Mouse (Mus musculus): ENCODE data around the gene Sytl1. TPM values are rescaled to one million over a fixed set of nuclear protein-coding genes. Genes with fewer than 3 reads are reported as not detected.

The Sytl1 gene
- polyA plus RNA-seq, 1 experiment from 2014 or later = 0.16 TPM

DNA sequence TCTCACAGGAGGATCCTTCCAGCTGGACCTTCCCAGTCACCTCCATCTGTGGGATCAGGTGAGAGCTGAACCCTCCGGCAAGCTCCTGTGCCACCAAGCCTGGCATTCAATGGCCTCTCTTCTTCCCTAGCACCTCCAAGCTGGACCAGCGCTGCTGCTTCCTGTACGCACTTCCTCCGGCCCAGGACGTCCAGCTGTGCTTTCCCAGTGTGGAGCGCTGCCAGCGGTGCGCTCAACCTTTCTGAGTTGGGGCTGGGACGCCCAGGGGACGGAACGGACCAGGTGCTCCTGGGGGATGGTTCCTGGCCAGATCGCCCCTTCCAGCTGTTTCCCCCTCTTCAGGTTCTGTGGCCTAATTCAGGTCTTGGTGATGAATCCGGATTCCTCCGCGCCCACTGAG, 15.8 kb downstream of the Sytl1 start:
- Histone ChIP-seq H3K9me3 (replicated peaks; ENCODE audit: control insufficient read depth, low read length, poor library complexity, severe bottlenecking) (no peaks in the 10 kb centered on the region), H3K4me3 (ENCODE audit: low read depth, low read length) (no peak overlapping the region), H3K4me2 (ENCODE audit: low read length) (no peak overlapping the region), H3K4me1 (ENCODE audit: control insufficient read depth, insufficient read depth, low read length) (peaks cover 4% of the 10 kb centered on the region; the same call in 1 of the 2 replicates), H3K36me3 (ENCODE audit: control insufficient read depth, insufficient read depth, low read length) (no peaks in the 10 kb centered on the region), H3K27me3 (ENCODE audit: control insufficient read depth, insufficient read depth, low read depth, low read length) (peaks cover 64% of the 10 kb centered on the region), H3K27ac (ENCODE audit: low read length) (no peak overlapping the region), H3K9ac (ENCODE audit: low read depth, low read length) (no peak overlapping the region)
- 18% methylated on average over 15 of the region's 15 CpGs for WGBS
- no peak for ATAC-seq

DNA sequence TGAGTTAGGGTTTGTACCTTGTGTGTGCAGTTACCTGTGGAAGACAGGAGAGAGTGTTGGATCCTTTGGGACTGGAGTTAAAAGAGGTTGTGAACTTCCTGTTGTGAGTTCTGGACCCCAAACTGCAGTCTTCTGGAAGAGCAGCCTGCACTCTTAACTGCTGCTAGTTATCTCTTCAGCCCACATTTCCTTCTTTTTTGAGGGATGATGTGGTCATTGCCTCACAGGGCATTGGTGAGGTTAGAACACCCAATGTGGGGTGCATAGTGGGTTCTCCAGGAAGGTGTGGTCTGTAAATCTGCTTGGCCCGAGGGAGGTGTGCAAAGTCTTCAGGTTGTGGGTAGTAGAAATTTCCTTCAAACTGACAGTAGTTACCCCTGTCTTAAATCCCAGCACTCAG, 18.6 kb downstream of the Sytl1 start:
- H3K27me3 ChIP-seq (ENCODE audit: control insufficient read depth, insufficient read depth, low read depth, low read length) = peaks cover 65% of the 10 kb centered on the region
- 93% methylated on average over 1 of the region's 1 CpGs for WGBS
- no peak for ATAC-seq

DNA sequence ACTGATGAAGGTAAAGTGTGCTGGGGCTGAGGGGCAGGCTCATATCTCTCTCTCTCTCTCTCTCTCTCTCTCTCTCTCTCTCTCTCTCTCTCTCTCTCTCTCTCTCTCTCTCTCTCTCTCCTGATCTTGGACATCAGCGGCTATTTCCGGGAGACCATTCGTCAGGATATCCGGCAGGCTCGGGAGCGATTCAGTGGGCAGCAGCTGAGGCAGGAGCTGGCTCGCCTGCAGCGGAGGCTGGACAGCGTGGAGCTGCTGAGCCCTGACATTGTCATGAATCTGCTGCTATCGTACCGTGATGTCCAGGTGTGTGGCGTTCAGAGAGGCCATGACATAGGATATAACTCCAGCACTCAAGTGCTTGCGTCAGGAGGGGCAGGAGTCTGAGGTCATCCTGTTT, 19.4 kb downstream of the Sytl1 start:
- Histone ChIP-seq H3K4me1 (ENCODE audit: control insufficient read depth, insufficient read depth, low read length) (peaks cover 6% of the 10 kb centered on the region), H3K27me3 (ENCODE audit: control insufficient read depth, insufficient read depth, low read depth, low read length) (peaks cover 63% of the 10 kb centered on the region), H3K9ac (ENCODE audit: low read depth, low read length) (no peak overlapping the region), H3K36me3 (ENCODE audit: control insufficient read depth, insufficient read depth, low read length) (no peaks in the 10 kb centered on the region), H3K27ac (ENCODE audit: low read length) (no peak overlapping the region), H3K4me3 (ENCODE audit: low read depth, low read length) (no peak overlapping the region), H3K9me3 (replicated peaks; ENCODE audit: control insufficient read depth, low read length, poor library complexity, severe bottlenecking) (no peaks in the 10 kb centered on the region), H3K4me2 (ENCODE audit: low read length) (no peak overlapping the region)
- 82% methylated on average over 13 of the region's 13 CpGs for WGBS
- ATAC-seq = no peak

More for the DNA sequence above, 18.6 kb downstream of the Sytl1 start:
- H3K9me3 ChIP-seq (replicated peaks; ENCODE audit: control insufficient read depth, low read length, poor library complexity, severe bottlenecking) = no peaks in the 10 kb centered on the region
- no peak overlapping the region for H3K4me3 ChIP-seq (ENCODE audit: low read depth, low read length)
- H3K27ac ChIP-seq (ENCODE audit: low read length) = no peak overlapping the region
- peaks cover 6% of the 10 kb centered on the region for H3K4me1 ChIP-seq (ENCODE audit: control insufficient read depth, insufficient read depth, low read length)
- no peaks in the 10 kb centered on the region for H3K36me3 ChIP-seq (ENCODE audit: control insufficient read depth, insufficient read depth, low read length)
- H3K9ac ChIP-seq (ENCODE audit: low read depth, low read length) = no peak overlapping the region
- no peak overlapping the region for H3K4me2 ChIP-seq (ENCODE audit: low read length)

DNA sequence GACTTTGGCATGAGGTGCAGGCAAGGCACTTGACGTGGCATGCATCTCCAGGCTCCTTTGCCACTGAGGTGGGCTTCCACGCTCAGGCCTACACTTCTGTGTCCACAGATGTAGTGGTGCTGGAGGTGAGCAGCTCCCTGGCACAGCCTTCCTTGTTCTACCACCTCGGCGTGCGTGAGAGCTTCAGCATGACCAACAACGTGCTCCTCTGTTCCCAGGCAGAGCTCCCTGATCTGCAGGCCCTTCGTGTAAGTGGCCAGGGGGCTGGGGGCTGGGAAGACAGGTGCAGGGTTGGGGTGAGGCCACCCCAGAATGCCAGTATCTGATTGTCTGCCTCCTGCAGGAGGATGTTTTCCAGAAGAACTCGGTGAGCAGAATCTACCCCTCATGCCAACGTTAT, 20.2 kb downstream of the Sytl1 start:
- Histone ChIP-seq H3K27me3 (ENCODE audit: control insufficient read depth, insufficient read depth, low read depth, low read length) (peaks cover 55% of the 10 kb centered on the region), H3K4me1 (ENCODE audit: control insufficient read depth, insufficient read depth, low read length) (peaks cover 6% of the 10 kb centered on the region), H3K9me3 (replicated peaks; ENCODE audit: control insufficient read depth, low read length, poor library complexity, severe bottlenecking) (no peaks in the 10 kb centered on the region), H3K4me2 (ENCODE audit: low read length) (no peak overlapping the region), H3K9ac (ENCODE audit: low read depth, low read length) (no peak overlapping the region), H3K27ac (ENCODE audit: low read length) (no peak overlapping the region), H3K4me3 (ENCODE audit: low read depth, low read length) (no peak overlapping the region), H3K36me3 (ENCODE audit: control insufficient read depth, insufficient read depth, low read length) (no peaks in the 10 kb centered on the region)
- 58% methylated on average over 9 of the region's 9 CpGs for WGBS
- ATAC-seq = no peak

DNA sequence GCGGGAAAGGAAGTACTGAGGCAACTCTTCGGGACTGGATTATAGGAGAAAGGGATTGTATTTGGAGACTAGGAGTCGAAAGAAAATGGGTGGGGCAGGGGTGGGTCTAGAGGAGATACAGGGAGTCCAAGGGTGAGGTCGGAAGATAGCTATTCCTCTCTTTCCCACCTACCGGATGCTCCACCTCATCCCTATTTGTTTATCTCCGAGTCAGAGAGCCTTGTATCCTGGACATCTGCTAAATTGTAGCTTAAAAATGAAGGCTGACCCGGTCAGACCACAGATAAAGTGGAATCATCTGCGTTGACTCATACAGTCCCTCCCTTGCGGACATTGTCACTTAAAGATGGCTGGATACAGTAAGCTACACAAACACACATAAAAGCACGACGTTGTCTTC, 21.0 kb downstream of the Sytl1 start:
- Histone ChIP-seq H3K4me1 (ENCODE audit: control insufficient read depth, insufficient read depth, low read length) (peaks cover 6% of the 10 kb centered on the region), H3K4me2 (ENCODE audit: low read length) (peak overlapping the region; percentile 86), H3K36me3 (ENCODE audit: control insufficient read depth, insufficient read depth, low read length) (no peaks in the 10 kb centered on the region), H3K9ac (ENCODE audit: low read depth, low read length) (peak overlapping the region; percentile 30; the same call in 1 of the 2 replicates), H3K27me3 (ENCODE audit: control insufficient read depth, insufficient read depth, low read depth, low read length) (peaks cover 50% of the 10 kb centered on the region), H3K4me3 (ENCODE audit: low read depth, low read length) (peak overlapping the region; percentile 58), H3K9me3 (replicated peaks; ENCODE audit: control insufficient read depth, low read length, poor library complexity, severe bottlenecking) (no peaks in the 10 kb centered on the region), H3K27ac (ENCODE audit: low read length) (no peak overlapping the region)
- WGBS = 35% methylated on average over 11 of the region's 11 CpGs
- ATAC-seq = no peak

DNA sequence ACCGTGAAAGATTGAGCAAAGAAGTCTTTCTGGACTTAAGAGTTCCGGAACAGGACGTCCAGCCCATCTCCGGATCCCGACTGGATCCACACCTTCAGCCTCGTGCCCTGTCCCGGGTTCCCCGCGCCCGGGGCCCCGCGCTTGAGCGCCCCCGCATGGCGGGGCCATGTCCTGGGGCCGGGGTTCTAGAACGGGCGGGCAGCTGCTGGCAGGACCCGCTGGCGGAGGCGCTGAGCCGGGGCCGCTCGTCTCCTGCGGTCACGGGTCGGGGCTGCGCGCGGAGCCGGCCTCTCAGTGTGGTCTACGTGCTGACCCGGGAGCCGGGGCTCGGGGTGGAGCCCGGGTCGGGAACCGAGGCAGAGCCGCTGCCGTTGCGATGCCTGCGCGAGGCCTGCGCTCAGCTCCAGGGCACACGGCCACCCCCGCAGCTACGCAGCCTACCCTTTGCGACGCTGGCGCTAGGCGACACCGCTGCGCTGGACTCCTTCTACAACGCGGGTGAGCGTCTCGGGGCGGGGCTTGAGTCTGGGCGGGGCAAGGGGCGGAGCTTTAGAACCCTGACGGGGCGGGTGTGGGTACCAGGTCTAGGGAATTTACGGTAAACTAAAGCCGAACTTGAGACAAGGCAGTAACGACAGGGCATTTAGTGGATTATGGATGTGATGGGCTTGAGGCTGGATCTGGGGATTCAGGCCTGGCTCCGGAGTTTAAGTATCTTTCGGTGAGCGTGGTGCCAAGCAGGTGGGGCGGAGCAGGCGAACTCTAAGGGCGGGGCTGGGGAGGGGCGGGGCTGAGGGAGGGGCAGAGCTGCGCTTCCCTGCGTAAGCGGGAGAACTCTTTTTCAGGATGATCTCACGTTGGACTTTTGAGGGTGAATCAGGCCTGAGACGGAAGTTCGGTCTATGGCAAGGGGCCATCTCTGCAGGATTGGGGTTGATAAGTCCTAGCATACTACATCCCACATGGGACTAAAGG, 21.7 kb downstream of the Sytl1 start:
- Histone ChIP-seq H3K4me3 (ENCODE audit: low read depth, low read length) (peak overlapping the region; percentile 58), H3K9me3 (replicated peaks; ENCODE audit: control insufficient read depth, low read length, poor library complexity, severe bottlenecking) (no peaks in the 10 kb centered on the region), H3K36me3 (ENCODE audit: control insufficient read depth, insufficient read depth, low read length) (no peaks in the 10 kb centered on the region), H3K4me2 (ENCODE audit: low read length) (peak overlapping the region; percentile 86), H3K4me1 (ENCODE audit: control insufficient read depth, insufficient read depth, low read length) (peaks cover 6% of the 10 kb centered on the region), H3K27ac (ENCODE audit: low read length) (no peak overlapping the region), H3K9ac (ENCODE audit: low read depth, low read length) (peak overlapping the region; percentile 69), H3K27me3 (ENCODE audit: control insufficient read depth, insufficient read depth, low read depth, low read length) (peaks cover 50% of the 10 kb centered on the region)
- under 1% methylated on average over 78 of the region's 78 CpGs for WGBS
- peak; percentile 91 for ATAC-seq

DNA sequence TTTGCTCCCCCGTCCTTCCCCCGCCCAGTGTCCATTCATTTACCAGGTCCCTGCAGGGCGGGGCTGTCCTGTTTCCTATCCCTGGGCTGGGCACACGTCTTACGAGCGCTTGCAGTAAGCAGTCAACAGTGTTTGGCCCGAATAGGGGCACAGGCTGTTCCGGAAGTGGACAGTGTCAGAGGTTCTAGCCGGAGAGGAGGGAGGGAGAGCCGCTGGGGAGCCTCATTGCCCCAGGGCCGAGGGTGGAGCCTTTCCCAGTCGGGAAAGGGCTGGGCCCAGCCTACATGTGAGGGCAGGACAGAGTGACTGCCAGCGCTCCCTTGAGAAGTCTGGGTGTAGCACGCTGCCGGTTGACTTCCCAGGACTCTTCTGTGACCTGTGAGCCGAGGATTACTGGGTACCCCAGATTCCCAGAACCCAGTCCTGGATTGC, 22.4 kb downstream of the Sytl1 start, which contains the start of gene Map3k6:
TSS of gene Map3k6 (plus strand) at position 329 of the 432 bp plus-strand sequence.
- Histone ChIP-seq H3K4me2 (ENCODE audit: low read length) (peak within 1 kb of the TSS; percentile 86), H3K27ac (ENCODE audit: low read length) (no peak within 1 kb of the TSS), H3K9me3 (replicated peaks; ENCODE audit: control insufficient read depth, low read length, poor library complexity, severe bottlenecking) (no peaks in the 10 kb centered on the region), H3K27me3 (ENCODE audit: control insufficient read depth, insufficient read depth, low read depth, low read length) (peaks cover 48% of the 10 kb centered on the region), H3K4me3 (ENCODE audit: low read depth, low read length) (peak within 1 kb of the TSS; percentile 58), H3K36me3 (ENCODE audit: control insufficient read depth, insufficient read depth, low read length) (no peaks in the 10 kb centered on the region), H3K9ac (ENCODE audit: low read depth, low read length) (peak within 1 kb of the TSS; percentile 69), H3K4me1 (ENCODE audit: control insufficient read depth, insufficient read depth, low read length) (peaks cover 6% of the 10 kb centered on the region)
- 7% methylated on average over 16 of the region's 16 CpGs for WGBS
- ATAC-seq = no peak

DNA sequence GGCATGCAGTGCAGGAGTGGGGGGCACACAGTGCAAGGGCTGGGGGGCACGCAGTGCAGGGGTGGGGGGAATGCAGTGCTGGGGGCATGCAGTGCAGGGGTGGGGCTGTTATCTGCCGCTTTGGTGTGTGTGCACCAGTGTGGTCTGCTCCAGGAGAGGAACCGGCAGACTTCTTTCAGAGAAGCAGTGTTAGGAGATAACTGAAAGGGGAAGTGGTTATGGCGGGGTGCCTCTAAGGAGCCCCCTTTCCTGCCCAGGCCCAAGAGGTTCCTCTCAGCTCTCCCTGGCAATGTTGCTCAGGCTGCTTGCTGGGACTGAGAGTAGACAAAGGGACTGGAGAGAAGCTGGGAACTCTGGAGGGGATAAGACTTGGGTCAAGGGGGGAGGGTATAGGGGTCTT, 25.0 kb downstream of the Sytl1 start:
- Histone ChIP-seq H3K27ac (ENCODE audit: low read length) (no peak overlapping the region), H3K4me1 (ENCODE audit: control insufficient read depth, insufficient read depth, low read length) (peaks cover 6% of the 10 kb centered on the region), H3K4me2 (ENCODE audit: low read length) (no peak overlapping the region), H3K9me3 (replicated peaks; ENCODE audit: control insufficient read depth, low read length, poor library complexity, severe bottlenecking) (no peaks in the 10 kb centered on the region), H3K9ac (ENCODE audit: low read depth, low read length) (no peak overlapping the region), H3K27me3 (ENCODE audit: control insufficient read depth, insufficient read depth, low read depth, low read length) (peaks cover 33% of the 10 kb centered on the region), H3K4me3 (ENCODE audit: low read depth, low read length) (no peak overlapping the region), H3K36me3 (ENCODE audit: control insufficient read depth, insufficient read depth, low read length) (no peaks in the 10 kb centered on the region)
- no peak for ATAC-seq
- WGBS = 75% methylated on average over 3 of the region's 4 CpGs

DNA sequence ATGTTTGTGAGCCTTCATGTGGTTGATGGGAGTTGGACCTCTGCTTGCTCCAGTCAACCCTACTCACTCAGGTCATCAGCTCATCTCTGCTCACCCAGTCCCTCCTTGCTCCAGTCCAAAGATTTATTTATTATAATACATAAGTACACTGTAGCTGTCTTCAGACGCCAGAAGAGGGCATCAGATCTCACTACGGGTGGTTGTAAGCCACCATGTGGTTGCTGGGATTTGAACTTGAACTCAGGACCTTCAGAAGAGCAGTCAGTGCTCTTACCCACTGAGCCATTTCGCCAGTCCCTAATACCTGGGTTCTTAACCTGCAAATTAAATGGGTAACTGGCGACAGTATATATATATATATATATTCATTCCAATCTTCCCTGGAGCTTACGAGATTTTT, 27.5 kb downstream of the Sytl1 start:
- H3K9me3 ChIP-seq (replicated peaks; ENCODE audit: control insufficient read depth, low read length, poor library complexity, severe bottlenecking) = no peaks in the 10 kb centered on the region
- no peak for ATAC-seq
- no peak overlapping the region for H3K4me3 ChIP-seq (ENCODE audit: low read depth, low read length)
- H3K36me3 ChIP-seq (ENCODE audit: control insufficient read depth, insufficient read depth, low read length) = no peaks in the 10 kb centered on the region
- H3K4me2 ChIP-seq (ENCODE audit: low read length) = no peak overlapping the region
- no peak overlapping the region for H3K9ac ChIP-seq (ENCODE audit: low read depth, low read length)
- peaks cover 9% of the 10 kb centered on the region for H3K27me3 ChIP-seq (ENCODE audit: control insufficient read depth, insufficient read depth, low read depth, low read length)
- no peaks in the 10 kb centered on the region for H3K4me1 ChIP-seq (ENCODE audit: control insufficient read depth, insufficient read depth, low read length)
- WGBS = 79% methylated on average over 5 of the region's 5 CpGs
- no peak overlapping the region for H3K27ac ChIP-seq (ENCODE audit: low read length)

All from midbrain, embryonic 16.5 days (tissue).